Mouse (Mus musculus): ENCODE results near the gene Abcb4. TPM values are rescaled to one million over a fixed set of nuclear protein-coding genes. Genes with fewer than 3 reads are reported as not detected.
"Not testable (repeated sequence)": the region's sequence is repeated elsewhere in the genome, so short reads cannot be mapped to it uniquely, and the experiment has no call there.

Gene Abcb4
- polyA plus RNA-seq (2012): 7.1 and 13.5 TPM in 2 replicates

DNA sequence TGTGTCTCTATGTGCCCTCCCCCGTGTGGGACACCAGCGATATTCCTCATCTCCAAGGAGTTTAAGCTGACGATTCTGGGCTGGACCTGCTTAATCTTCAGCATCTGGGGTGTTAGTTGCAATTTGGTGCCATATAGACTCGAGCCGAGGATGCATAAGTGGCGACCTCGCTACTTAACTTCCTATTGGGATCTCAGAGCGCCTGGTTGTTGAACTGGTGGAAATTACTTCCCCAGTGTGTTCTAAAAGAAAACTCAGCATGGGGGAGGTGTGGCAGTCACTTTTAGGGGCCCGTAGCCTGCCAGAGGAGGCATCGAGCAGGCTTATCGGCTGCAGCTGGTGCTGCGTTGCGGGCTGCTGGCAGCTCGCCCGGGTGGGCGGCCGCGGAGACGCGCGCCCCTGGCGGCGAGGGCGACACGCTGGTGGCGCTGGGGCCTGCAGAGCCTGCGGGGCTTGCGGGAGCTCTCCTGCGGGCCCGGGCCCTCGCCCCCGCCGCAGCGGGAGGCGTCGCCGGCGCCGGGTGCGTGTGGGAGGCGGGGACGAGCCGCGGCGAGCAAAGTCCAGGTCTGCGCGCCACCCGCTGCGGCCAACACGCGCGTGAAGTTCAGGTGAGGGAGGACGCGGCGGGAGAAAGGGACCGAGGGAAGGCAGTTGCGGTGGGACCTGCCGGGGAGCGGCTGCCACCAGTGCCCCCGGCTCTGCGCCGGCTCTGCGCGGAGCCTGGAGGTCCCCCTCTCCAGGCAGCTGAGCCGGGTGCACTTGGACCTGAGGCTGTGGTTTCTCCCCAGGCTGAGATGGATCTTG, at the start of gene Abcb4:
Gene Abcb4, plus strand, starts transcription at position 418 of the 804 bp plus-strand sequence.
- TF ChIP-seq TAL1 (IDR thresholded peaks at IDR 0.05; ENCODE audit: low read length) (peak; percentile 80), GATA1 (IDR thresholded peaks at IDR 0.05; ENCODE audit: low read length) (peak; percentile 77)
- peaks cover 55% of the 10 kb centered on the region for H3K4me1 ChIP-seq (ENCODE audit: control insufficient read depth)
- H3K4me3 ChIP-seq (replicated peaks): peak within 1 kb of the TSS; percentile 91
- H3K9me3 ChIP-seq (ENCODE audit: control insufficient read depth, low read length): no peaks in the 10 kb centered on the region
- H3K36me3 ChIP-seq (ENCODE audit: control insufficient read depth): peaks cover 37% of the 10 kb centered on the region
- H3K27me3 ChIP-seq (ENCODE audit: control insufficient read depth): no peaks in the 10 kb centered on the region

DNA sequence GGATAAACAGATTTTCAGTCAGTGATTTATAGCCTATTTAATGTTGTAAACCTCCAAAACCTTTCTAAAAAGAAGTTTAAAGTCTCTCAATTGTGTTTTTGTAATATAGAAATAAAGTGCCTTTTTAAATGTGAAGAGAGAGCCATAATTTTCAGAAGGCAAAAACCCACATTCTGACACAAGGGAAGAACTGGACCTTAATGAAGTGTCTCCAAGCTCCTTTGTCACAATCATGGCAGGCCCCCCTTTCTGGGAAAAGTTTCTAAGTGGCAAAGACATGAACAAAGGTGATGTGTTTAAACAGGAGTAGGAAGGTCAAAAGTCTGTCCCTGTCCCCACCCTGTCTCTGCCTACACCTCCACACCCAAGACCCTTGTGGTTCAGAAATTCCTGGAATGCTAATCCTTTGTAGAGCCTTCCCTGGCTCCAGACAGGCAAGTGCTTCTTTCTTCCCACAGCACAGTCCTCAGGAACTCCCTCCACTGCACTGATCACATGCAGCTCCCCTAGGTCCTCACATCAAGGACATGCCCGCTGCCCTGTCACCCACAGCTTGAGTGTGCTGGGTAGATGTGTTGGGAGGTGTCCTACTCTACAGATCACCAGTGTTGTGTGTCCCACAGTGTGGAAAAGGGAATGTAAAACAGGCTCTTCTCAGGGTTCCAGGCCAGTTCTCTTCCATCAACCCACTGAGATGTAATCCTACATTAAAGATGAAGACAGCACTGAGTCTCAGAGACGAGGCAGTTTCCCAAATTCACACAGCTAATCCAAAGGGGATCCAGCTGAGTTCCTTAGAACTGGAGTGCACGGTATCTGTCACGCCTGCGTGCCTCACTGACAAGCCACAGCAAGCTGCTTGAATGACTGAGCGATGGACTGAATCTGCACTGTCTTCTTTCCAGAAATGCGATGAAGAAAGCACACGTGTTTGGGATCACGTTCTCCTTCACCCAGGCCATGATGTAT, 44.6 kb upstream of the Abcb4 start:
- H3K36me3 ChIP-seq (ENCODE audit: control insufficient read depth); H3K27me3 ChIP-seq (ENCODE audit: control insufficient read depth); H3K4me3 ChIP-seq (replicated peaks); H3K4me1 ChIP-seq (ENCODE audit: control insufficient read depth); H3K9me3 ChIP-seq (ENCODE audit: control insufficient read depth, low read length): not testable (repeated sequence)

DNA sequence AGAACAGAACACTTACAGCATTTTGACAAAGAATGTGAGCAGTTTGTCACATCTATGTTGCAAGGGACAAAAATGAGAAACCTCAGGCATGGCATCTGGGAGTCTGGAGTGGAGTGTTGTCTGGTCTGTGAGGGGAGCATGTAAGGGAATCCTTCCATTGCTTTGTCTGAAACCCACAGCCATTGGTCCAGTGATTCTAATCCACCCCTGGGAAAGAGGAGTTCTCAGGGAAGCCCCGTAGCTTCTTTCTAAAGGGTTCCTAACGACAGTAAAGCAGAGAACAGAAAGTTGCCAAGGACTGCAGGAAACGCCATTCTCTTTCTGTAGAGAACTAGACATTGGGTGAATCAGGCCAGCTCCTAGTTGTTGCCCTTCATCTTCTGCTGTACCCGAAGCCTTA, 42.7 kb upstream of the Abcb4 start:
- H3K4me3 ChIP-seq (replicated peaks): no peak overlapping the region
- no peaks in the 10 kb centered on the region for H3K27me3 ChIP-seq (ENCODE audit: control insufficient read depth)
- TF ChIP-seq GATA1 (IDR thresholded peaks at IDR 0.05; ENCODE audit: low read length): no peak
- no peak for TF ChIP-seq TAL1 (IDR thresholded peaks at IDR 0.05; ENCODE audit: low read length)
- H3K4me1 ChIP-seq (ENCODE audit: control insufficient read depth): no peaks in the 10 kb centered on the region
- H3K36me3 ChIP-seq (ENCODE audit: control insufficient read depth): no peaks in the 10 kb centered on the region
- H3K9me3 ChIP-seq (ENCODE audit: control insufficient read depth, low read length): no peaks in the 10 kb centered on the region

DNA sequence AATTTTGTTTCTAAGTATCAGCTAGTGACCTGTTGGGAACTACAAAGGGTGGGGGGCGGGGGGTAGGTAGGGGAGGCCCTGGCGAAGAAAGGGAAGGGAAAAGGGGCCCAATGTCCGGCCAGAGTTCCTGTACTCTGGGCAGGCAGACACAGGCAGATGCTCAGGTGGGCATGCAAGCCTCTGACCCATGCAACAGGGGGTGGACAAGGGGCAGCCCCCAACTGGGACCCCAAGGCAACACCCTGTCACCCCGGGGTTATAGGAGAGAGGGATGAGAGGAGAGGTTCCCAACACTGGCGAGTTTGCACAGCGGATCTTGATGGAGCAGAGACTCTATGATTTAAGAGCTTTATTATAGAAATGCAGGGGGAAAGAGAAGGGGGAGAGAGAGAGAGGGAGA, 36.3 kb upstream of the Abcb4 start:
- no peaks in the 10 kb centered on the region for H3K4me1 ChIP-seq (ENCODE audit: control insufficient read depth)
- TF ChIP-seq GATA1 (IDR thresholded peaks at IDR 0.05; ENCODE audit: low read length): no peak
- TF ChIP-seq TAL1 (IDR thresholded peaks at IDR 0.05; ENCODE audit: low read length): no peak
- no peaks in the 10 kb centered on the region for H3K27me3 ChIP-seq (ENCODE audit: control insufficient read depth)
- no peak overlapping the region for H3K4me3 ChIP-seq (replicated peaks)
- no peaks in the 10 kb centered on the region for H3K36me3 ChIP-seq (ENCODE audit: control insufficient read depth)
- no peaks in the 10 kb centered on the region for H3K9me3 ChIP-seq (ENCODE audit: control insufficient read depth, low read length)

DNA sequence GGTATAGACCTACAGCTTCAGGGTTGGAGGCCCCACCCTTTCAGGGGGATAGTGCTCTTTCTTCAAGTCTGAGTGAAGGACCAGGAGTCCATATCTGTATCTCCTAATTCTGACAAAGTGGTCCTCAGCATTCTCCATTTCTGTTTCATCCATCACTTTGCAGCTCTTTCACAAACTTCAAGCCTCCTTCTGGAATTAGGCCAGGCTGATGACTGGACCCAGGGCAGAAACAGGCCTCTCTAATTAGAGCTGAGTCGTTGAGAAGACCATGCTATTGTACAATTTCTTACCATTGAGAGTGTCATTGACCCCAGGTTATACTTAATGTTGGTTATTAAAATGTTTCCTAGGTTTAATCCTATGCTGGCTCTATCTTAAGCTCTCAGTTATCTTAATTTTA, 31.7 kb upstream of the Abcb4 start:
- Histone ChIP-seq H3K36me3 (ENCODE audit: control insufficient read depth) (no peaks in the 10 kb centered on the region), H3K27me3 (ENCODE audit: control insufficient read depth) (no peaks in the 10 kb centered on the region), H3K4me3 (replicated peaks) (no peak overlapping the region), H3K9me3 (ENCODE audit: control insufficient read depth, low read length) (no peaks in the 10 kb centered on the region), H3K4me1 (ENCODE audit: control insufficient read depth) (no peaks in the 10 kb centered on the region)
- no peak for TF ChIP-seq GATA1 (IDR thresholded peaks at IDR 0.05; ENCODE audit: low read length)
- no peak for TF ChIP-seq TAL1 (IDR thresholded peaks at IDR 0.05; ENCODE audit: low read length)

DNA sequence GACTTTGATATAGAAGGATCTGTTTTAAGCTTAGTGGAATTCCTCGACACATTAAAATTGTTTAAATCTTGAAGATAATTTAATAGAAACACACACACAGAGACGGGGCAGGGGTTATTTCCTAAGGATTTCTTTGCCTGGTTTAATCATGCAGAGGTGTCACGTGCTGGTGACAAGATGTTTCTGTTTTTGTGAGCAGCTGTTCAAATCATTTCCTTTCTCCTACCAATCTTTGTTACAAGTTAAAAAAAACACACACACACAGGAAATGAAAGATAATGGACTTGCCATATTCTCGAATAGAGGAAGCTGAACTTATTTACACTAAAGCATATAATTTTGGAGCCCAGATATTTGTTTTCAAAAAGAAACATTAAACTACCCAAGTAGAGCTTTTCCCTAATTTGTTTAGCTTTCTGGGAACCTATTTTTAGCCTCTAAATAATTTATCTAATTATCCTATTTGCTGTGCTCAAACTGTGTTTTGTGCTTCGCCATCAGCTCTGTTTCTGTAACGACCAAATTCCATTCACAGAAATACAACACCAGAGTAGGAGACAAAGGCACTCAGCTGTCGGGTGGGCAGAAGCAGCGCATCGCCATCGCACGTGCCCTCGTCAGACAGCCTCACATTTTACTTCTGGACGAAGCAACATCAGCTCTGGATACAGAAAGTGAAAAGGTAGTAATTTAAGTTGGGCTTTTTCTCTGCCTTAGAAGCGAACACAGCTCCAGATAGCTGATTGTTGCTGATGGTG, 29.8 kb upstream of the Abcb4 start:
- Histone ChIP-seq H3K9me3 (ENCODE audit: control insufficient read depth, low read length) (no peaks in the 10 kb centered on the region), H3K27me3 (ENCODE audit: control insufficient read depth) (no peaks in the 10 kb centered on the region), H3K36me3 (ENCODE audit: control insufficient read depth) (no peaks in the 10 kb centered on the region), H3K4me3 (replicated peaks) (no peak overlapping the region), H3K4me1 (ENCODE audit: control insufficient read depth) (no peaks in the 10 kb centered on the region)
- TF ChIP-seq TAL1 (IDR thresholded peaks at IDR 0.05; ENCODE audit: low read length): no peak
- no peak for TF ChIP-seq GATA1 (IDR thresholded peaks at IDR 0.05; ENCODE audit: low read length)

DNA sequence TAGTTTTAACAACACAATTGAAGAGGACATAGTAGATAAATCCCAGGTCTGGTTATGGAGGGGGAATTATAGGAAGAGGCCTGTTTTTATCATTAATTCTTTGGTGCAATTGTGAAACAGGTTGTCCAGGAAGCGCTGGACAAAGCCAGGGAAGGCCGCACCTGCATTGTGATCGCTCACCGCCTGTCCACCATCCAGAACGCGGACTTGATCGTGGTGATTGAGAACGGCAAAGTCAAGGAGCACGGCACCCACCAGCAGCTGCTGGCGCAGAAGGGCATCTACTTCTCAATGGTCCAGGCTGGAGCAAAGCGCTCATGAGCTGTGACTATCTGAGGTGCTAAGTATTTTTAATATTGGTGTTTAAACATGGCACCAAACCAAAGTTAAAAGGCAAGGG, 27.9 kb upstream of the Abcb4 start:
- not testable (repeated sequence) for H3K9me3 ChIP-seq (ENCODE audit: control insufficient read depth, low read length); H3K4me1 ChIP-seq (ENCODE audit: control insufficient read depth); H3K36me3 ChIP-seq (ENCODE audit: control insufficient read depth); H3K4me3 ChIP-seq (replicated peaks); H3K27me3 ChIP-seq (ENCODE audit: control insufficient read depth)

DNA sequence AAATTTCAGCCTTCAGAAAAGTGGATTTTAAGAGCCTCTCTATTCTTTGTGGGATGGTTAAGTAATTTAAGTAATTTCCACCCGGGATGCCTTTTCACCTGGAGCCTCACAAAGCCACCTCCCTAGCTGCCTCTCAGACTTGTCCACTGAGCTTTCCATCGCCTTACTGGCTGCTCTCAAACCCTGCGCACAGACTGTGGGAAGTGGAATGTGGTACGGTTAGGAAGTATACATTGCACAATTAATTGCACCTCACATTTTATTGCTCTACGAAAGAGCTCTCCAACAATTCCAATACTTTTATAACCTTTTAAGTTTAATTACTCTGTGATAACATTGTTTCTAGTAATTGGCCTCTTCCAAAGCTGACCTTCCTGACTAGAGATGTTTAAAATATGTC, 27.2 kb upstream of the Abcb4 start:
- H3K36me3 ChIP-seq (ENCODE audit: control insufficient read depth): no peaks in the 10 kb centered on the region
- TF ChIP-seq TAL1 (IDR thresholded peaks at IDR 0.05; ENCODE audit: low read length): no peak
- TF ChIP-seq GATA1 (IDR thresholded peaks at IDR 0.05; ENCODE audit: low read length): no peak
- no peaks in the 10 kb centered on the region for H3K27me3 ChIP-seq (ENCODE audit: control insufficient read depth)

DNA sequence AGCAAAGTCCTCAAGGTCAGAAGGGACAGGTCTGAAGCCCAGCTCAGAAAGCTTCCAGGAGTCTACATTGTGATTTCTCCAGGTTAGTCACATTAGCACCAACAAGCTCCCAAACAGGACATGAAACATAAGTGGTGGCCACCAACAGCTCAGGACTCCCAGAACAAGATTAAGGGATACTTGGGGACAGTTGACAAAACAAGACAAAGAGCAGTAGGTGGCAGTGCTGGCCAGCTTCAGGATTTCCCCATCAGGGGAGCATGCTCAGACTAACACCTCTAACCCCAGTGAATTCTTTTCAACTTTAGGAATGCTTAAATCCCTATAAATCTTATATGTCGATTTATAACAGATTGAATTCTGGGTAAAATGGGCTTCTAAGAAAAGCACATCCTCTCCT, 25.5 kb upstream of the Abcb4 start:
- Histone ChIP-seq H3K4me3 (replicated peaks) (no peak overlapping the region), H3K36me3 (ENCODE audit: control insufficient read depth) (no peaks in the 10 kb centered on the region), H3K27me3 (ENCODE audit: control insufficient read depth) (no peaks in the 10 kb centered on the region), H3K4me1 (ENCODE audit: control insufficient read depth) (no peaks in the 10 kb centered on the region), H3K9me3 (ENCODE audit: control insufficient read depth, low read length) (no peaks in the 10 kb centered on the region)
- TF ChIP-seq TAL1 (IDR thresholded peaks at IDR 0.05; ENCODE audit: low read length) (no peak), GATA1 (IDR thresholded peaks at IDR 0.05; ENCODE audit: low read length) (no peak)

More for the DNA sequence above, 27.2 kb upstream of the Abcb4 start:
- H3K4me1 ChIP-seq (ENCODE audit: control insufficient read depth): no peaks in the 10 kb centered on the region
- H3K4me3 ChIP-seq (replicated peaks): no peak overlapping the region
- H3K9me3 ChIP-seq (ENCODE audit: control insufficient read depth, low read length): no peaks in the 10 kb centered on the region

Measured in erythroblast, embryonic 14.5 days (primary cell).